Mouse (Mus musculus): Measurements from ENCODE around the gene Srrt. TPM values are rescaled to one million over a fixed set of nuclear protein-coding genes. Genes with fewer than 3 reads are reported as not detected.

Gene Srrt
- total and polyA plus RNA-seq, 2 experiments, result 20.7 to 61.5 TPM

- H3K4me3 ChIP-seq (ENCODE audit: insufficient read depth, low read depth, low read length), result no peak overlapping the region
- no peak overlapping the region for H3K27ac ChIP-seq (replicated peaks; ENCODE audit: insufficient read depth, low read depth, low read length)
- TF ChIP-seq CTCF (IDR thresholded peaks at IDR 0.05; ENCODE audit: low read depth, low read length) (no peak), POLR2A (IDR thresholded peaks at IDR 0.05; ENCODE audit: extremely low read depth, insufficient read depth, low read length) (no peak)
- H3K27me3 ChIP-seq (ENCODE audit: control insufficient read depth, insufficient read depth, low read length), result no peaks in the 10 kb centered on the region
- no peak overlapping the region for H3K9ac ChIP-seq (ENCODE audit: low read depth, low read length)
- H3K79me2 ChIP-seq (ENCODE audit: control insufficient read depth, insufficient read depth, low read length), result no peaks in the 10 kb centered on the region
- H3K4me1 ChIP-seq (ENCODE audit: control insufficient read depth, insufficient read depth, low read length), result no peaks in the 10 kb centered on the region
- no peaks in the 10 kb centered on the region for H3K36me3 ChIP-seq (ENCODE audit: control insufficient read depth, insufficient read depth, low read length)
- 76% methylated on average over 14 of the region's 14 CpGs for WGBS
- no peak for DNase-seq (ENCODE audit: extremely low read depth, low read depth, low spot score)
Measured at GRCm38 (mm10) chr5:137263897-137264720, 43.4 kb downstream of the Srrt start.

Other genes starting within 250 kb of the Srrt start
- 0.83 and 1.9 TPM in 2 replicates for gene Serpine1, start 235.4 kb downstream of the Srrt start, total RNA-seq (2014; rRNA removed)
- gene Serpine1, start 235.4 kb downstream of the Srrt start, polyA plus RNA-seq (2012; rRNA removed), result 0.12 and 0.32 TPM in 2 replicates
- 9.3 and 11.2 TPM in 2 replicates for gene Trim56, start 191.5 kb downstream of the Srrt start, total RNA-seq (2014; rRNA removed)
- gene Trim56, start 191.5 kb downstream of the Srrt start, polyA plus RNA-seq (2012; rRNA removed), result 4.3 and 5.7 TPM in 2 replicates
- 0.28 TPM in 1 of 2 replicates, not detected in the other for gene Muc3, start 158.4 kb downstream of the Srrt start, total RNA-seq (2014; rRNA removed)
- gene Muc3, start 158.4 kb downstream of the Srrt start, polyA plus RNA-seq (2012; rRNA removed), result 0.19 and 0.37 TPM in 2 replicates
- gene Muc3a, start 95.3 kb downstream of the Srrt start, total RNA-seq (2014; rRNA removed), result not detected in 2 replicates
- 0.10 and 0.12 TPM in 2 replicates for gene Muc3a, start 95.3 kb downstream of the Srrt start, polyA plus RNA-seq (2012; rRNA removed)
- gene Ache, start 20.2 kb downstream of the Srrt start, total RNA-seq (2014; rRNA removed), result 0.28 and 0.34 TPM in 2 replicates
- gene Ache, start 20.2 kb downstream of the Srrt start, polyA plus RNA-seq (2012; rRNA removed), result 0.36 and 0.55 TPM in 2 replicates
- gene Ufsp1, start 13.0 kb downstream of the Srrt start, total RNA-seq (2014; rRNA removed), result 1.1 and 1.4 TPM in 2 replicates
- gene Ufsp1, start 13.0 kb downstream of the Srrt start, polyA plus RNA-seq (2012; rRNA removed), result 6.3 and 7.9 TPM in 2 replicates
- gene Trip6, start 6.7 kb upstream of the Srrt start, total RNA-seq (2014; rRNA removed), result 5.8 and 6.5 TPM in 2 replicates
- 14.7 and 25.0 TPM in 2 replicates for gene Trip6, start 6.7 kb upstream of the Srrt start, polyA plus RNA-seq (2012; rRNA removed)
- 4.0 and 4.7 TPM in 2 replicates for gene Slc12a9, start 25.9 kb upstream of the Srrt start, total RNA-seq (2014; rRNA removed)
- gene Slc12a9, start 25.9 kb upstream of the Srrt start, polyA plus RNA-seq (2012; rRNA removed), result 11.9 and 20.3 TPM in 2 replicates
- 10.8 and 15.5 TPM in 2 replicates for gene Ephb4, start 42.4 kb upstream of the Srrt start, total RNA-seq (2014; rRNA removed)
- gene Ephb4, start 42.4 kb upstream of the Srrt start, polyA plus RNA-seq (2012; rRNA removed), result 14.0 and 14.1 TPM in 2 replicates
- under 0.01 TPM in 1 of 2 replicates, not detected in the other for gene Zan, start 169.4 kb upstream of the Srrt start, total RNA-seq (2014; rRNA removed)
- gene Zan, start 169.4 kb upstream of the Srrt start, polyA plus RNA-seq (2012; rRNA removed), result 0.02 TPM in 1 of 2 replicates, not detected in the other
- 5.9 and 8.0 TPM in 2 replicates for gene Pop7, start 194.8 kb upstream of the Srrt start, total RNA-seq (2014; rRNA removed)
- gene Pop7, start 194.8 kb upstream of the Srrt start, polyA plus RNA-seq (2012; rRNA removed), result 15.4 and 17.8 TPM in 2 replicates
- 2.7 and 4.2 TPM in 2 replicates for gene Gigyf1, start 210.9 kb upstream of the Srrt start, total RNA-seq (2014; rRNA removed)
- 9.3 and 14.0 TPM in 2 replicates for gene Gigyf1, start 210.9 kb upstream of the Srrt start, polyA plus RNA-seq (2012; rRNA removed)
- not detected in 2 replicates for gene Epo, start 225.6 kb upstream of the Srrt start, total RNA-seq (2014; rRNA removed)
- gene Epo, start 225.6 kb upstream of the Srrt start, polyA plus RNA-seq (2012; rRNA removed), result not detected in 2 replicates
- gene Gnb2, start 225.8 kb upstream of the Srrt start, total RNA-seq (2014; rRNA removed), result 87.2 and 134 TPM in 2 replicates
- gene Gnb2, start 225.8 kb upstream of the Srrt start, polyA plus RNA-seq (2012; rRNA removed), result 332 and 431 TPM in 2 replicates
- gene Actl6b, start 245.8 kb upstream of the Srrt start, total RNA-seq (2014; rRNA removed), result not detected in 2 replicates
- not detected in 2 replicates for gene Actl6b, start 245.8 kb upstream of the Srrt start, polyA plus RNA-seq (2012; rRNA removed)